In the genomic region with DNA sequence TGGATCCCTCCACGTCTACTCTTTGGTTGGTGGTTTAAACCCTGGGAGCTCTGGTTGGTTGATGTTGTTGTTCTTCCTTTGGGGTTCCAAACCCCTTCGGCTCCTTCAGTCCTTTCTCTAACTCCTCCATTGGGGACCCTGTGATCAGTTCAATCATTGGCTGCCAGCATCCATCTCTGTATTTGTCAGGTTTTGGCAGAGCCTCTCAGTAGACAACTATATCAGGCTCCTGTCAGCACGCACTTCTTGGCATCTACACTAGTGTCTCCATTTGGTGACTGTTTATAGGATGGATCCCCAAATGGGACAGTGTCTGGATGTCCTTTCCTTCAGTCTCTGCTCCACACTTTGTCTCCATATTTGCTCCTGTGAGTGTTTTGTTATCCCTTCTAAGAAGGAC, we compare ENCODE assay signal across 12 mouse cellular contexts.
"Had no signal": no experiment of that assay in that cellular context is flagged by ENCODE, and none has a peak within 500 bp of the region (broad histone marks: within the 10 kb centered on the region; RNA-seq: fewer than 3 reads in every experiment).

No protein-coding gene starts in this region.

- DNase-seq: retina, postnatal 1 day; right cerebral cortex, adult 18-20 months; right cerebral cortex, postnatal 14 days; right cerebral cortex, postnatal 25 days; right cerebral cortex, postnatal 4 days; spleen, adult 18-20 months; thymus, adult 18-20 months; thymus, adult 2 months; thymus, postnatal 14 days; thymus, postnatal 25 days; thymus, postnatal 36 days; thymus, postnatal 4 days had no signal
